Mouse (Mus musculus): ENCODE results near the gene Glb1l. TPM values are rescaled to one million over a fixed set of nuclear protein-coding genes. Genes with fewer than 3 reads are reported as not detected.

Gene Glb1l
- total and polyA plus RNA-seq, 3 experiments, result 7.6 to 13.0 TPM; not detected in 1

GRCm38 (mm10) chr1:75225473-75225872 lies 14.9 kb upstream of the Glb1l start (continued):
- no peak for TF ChIP-seq MXI1 (IDR thresholded peaks at IDR 0.05; ENCODE audit: low read depth, low read length)
- TF ChIP-seq JUND (IDR thresholded peaks at IDR 0.05; ENCODE audit: low read depth, low read length), result no peak
- TF ChIP-seq ZNF384 (IDR thresholded peaks at IDR 0.05; ENCODE audit: low read depth, low read length), result no peak
- no peak for TF ChIP-seq GABPA (IDR thresholded peaks at IDR 0.05; ENCODE audit: low read depth, low read length)
- no peak for TF ChIP-seq SMC3 (IDR thresholded peaks at IDR 0.05; ENCODE audit: low read depth, low read length)
- no peak for TF ChIP-seq NELFE (IDR thresholded peaks at IDR 0.05; ENCODE audit: low read depth, low read length)

GRCm38 (mm10) chr1:75223532-75223931 lies 12.9 kb upstream of the Glb1l start:
- Histone ChIP-seq H3K36me3 (ENCODE audit: control insufficient read depth in 1 of 2, insufficient read depth in 2 of 2, low read length in 2 of 2) (peaks cover 0 to 48% of the 10 kb centered on the region in 2 experiments; a peak in 2 of 4 replicates), H3K27me3 (ENCODE audit: control insufficient read depth in 1 of 2, insufficient read depth in 2 of 2, low read length in 2 of 2) (no peaks in the 10 kb centered on the region), H3K4me1 (ENCODE audit: control insufficient read depth in 1 of 2, insufficient read depth in 2 of 2, low read length in 2 of 2) (peaks cover 38 to 52% of the 10 kb centered on the region in 2 experiments), H3K4me3 (ENCODE audit: control insufficient read depth in 1 of 2, insufficient read depth in 1 of 2, low read depth in 2 of 2, low read length in 2 of 2) (peak overlapping the region; percentile 35 to 66), H3K9me3 (replicated peaks; ENCODE audit: insufficient read depth, low read length) (no peaks in the 10 kb centered on the region), H3K79me2 (ENCODE audit: control insufficient read depth, insufficient read depth, low read length, poor library complexity) (peaks cover 6% of the 10 kb centered on the region), H3K27ac (ENCODE audit: control insufficient read depth, low read depth, low read length) (peak overlapping the region; percentile 70), H3K9ac (ENCODE audit: control insufficient read depth, low read depth, low read length, poor library complexity, severe bottlenecking) (peak overlapping the region; percentile 51)
- DNase-seq (ENCODE audit: low read depth, low spot score), result peak; percentile 72
- TF ChIP-seq EP300 (IDR thresholded peaks at IDR 0.05; ENCODE audit: low read depth in 1 of 2, low read length in 2 of 2), result peak in 1 of 2 experiments; percentile 24; a peak in 1 of 4 replicates
- TF ChIP-seq ETS1 (IDR thresholded peaks at IDR 0.05; ENCODE audit: low read depth, low read length), result 0 out of 2 replicates have a peak, but pooled peaks have one; percentile 11
- TF ChIP-seq POLR2AphosphoS2 (IDR thresholded peaks at IDR 0.05; ENCODE audit: low read length), result no peak
- peak in 1 of 2 experiments; percentile 33; a peak in 1 of 4 replicates for TF ChIP-seq POLR2A (IDR thresholded peaks at IDR 0.05; ENCODE audit: control insufficient read depth in 1 of 2, insufficient read depth in 1 of 2, low read depth in 1 of 2, low read length in 2 of 2, poor library complexity in 1 of 2)
- TF ChIP-seq RCOR1 (IDR thresholded peaks at IDR 0.05; ENCODE audit: low read depth, low read length), result peak; percentile 43; the same call in 1 of the 2 replicates

GRCm38 (mm10) chr1:75222926-75223325 lies 12.3 kb upstream of the Glb1l start:
- TF ChIP-seq MEF2A (IDR thresholded peaks at IDR 0.05; ENCODE audit: extremely low read depth, insufficient replicate concordance, low read depth, low read length, poor library complexity, severe bottlenecking) (no peak), TAL1 (IDR thresholded peaks at IDR 0.05; ENCODE audit: low read length) (no peak), NRF1 (IDR thresholded peaks at IDR 0.05; ENCODE audit: insufficient read depth, low read depth, low read length, poor library complexity, severe bottlenecking) (no peak)
- Histone ChIP-seq H3K79me2 (ENCODE audit: control insufficient read depth, insufficient read depth, low read length, poor library complexity) (peaks cover 12% of the 10 kb centered on the region), H3K9ac (ENCODE audit: control insufficient read depth, low read depth, low read length, poor library complexity, severe bottlenecking) (peak overlapping the region; percentile 51), H3K9me3 (replicated peaks; ENCODE audit: insufficient read depth, low read length) (no peaks in the 10 kb centered on the region), H3K4me1 (ENCODE audit: control insufficient read depth in 1 of 2, insufficient read depth in 2 of 2, low read length in 2 of 2) (peaks cover 36 to 51% of the 10 kb centered on the region in 2 experiments), H3K36me3 (ENCODE audit: control insufficient read depth in 1 of 2, insufficient read depth in 2 of 2, low read length in 2 of 2) (peaks cover 0 to 43% of the 10 kb centered on the region in 2 experiments; a peak in 2 of 4 replicates), H3K4me3 (ENCODE audit: control insufficient read depth in 1 of 2, insufficient read depth in 1 of 2, low read depth in 2 of 2, low read length in 2 of 2) (peak overlapping the region; percentile 35 to 66), H3K27ac (ENCODE audit: control insufficient read depth, low read depth, low read length) (peak overlapping the region; percentile 70), H3K27me3 (ENCODE audit: control insufficient read depth in 1 of 2, insufficient read depth in 2 of 2, low read length in 2 of 2) (no peaks in the 10 kb centered on the region)
- DNase-seq (ENCODE audit: low read depth, low spot score), result no peak
